Mouse (Mus musculus) urinary bladder, postnatal 36 days (tissue): ENCODE measurements at regions not wholly inside any gene's neighbourhood (a gene's known extent, or its start where the extent isn't known, plus 50 kb on each side); places are given as distances from the start of the nearest gene placed in this dataset.

Source experiments
- DNase-seq, 2 experiments: peaks; one replicate each; pipeline ENCODE4 v3.0.0; 2022; ENCODE audit warnings: low spot score in 2 of 2, mixed read lengths in 1 of 2

- DNase-seq: no peak
These were observed 420.8 kb upstream of the Lcorl start for GRCm38 (mm10) chr5:46278190-46278589.

- DNase-seq: no peak
These were observed 399.3 kb upstream of the Lcorl start for GRCm38 (mm10) chr5:46256730-46257129.

- no peak for DNase-seq
These were observed 396.5 kb upstream of the Lcorl start for GRCm38 (mm10) chr5:46253940-46254339.

- no peak for DNase-seq
These were observed 378.1 kb upstream of the Lcorl start for GRCm38 (mm10) chr5:46235364-46236067.

GRCm38 (mm10) chr5:46232780-46233179, 375.4 kb upstream of the Lcorl start:
- no peak for DNase-seq

GRCm38 (mm10) chr5:46228667-46229066, 371.3 kb upstream of the Lcorl start:
- no peak for DNase-seq

- DNase-seq: no peak
These were observed 355.5 kb upstream of the Lcorl start for GRCm38 (mm10) chr5:46212845-46213468.

GRCm38 (mm10) chr5:46209076-46209475, 351.7 kb upstream of the Lcorl start:
- DNase-seq: no peak

GRCm38 (mm10) chr5:46203744-46204143, 346.3 kb upstream of the Lcorl start:
- no peak for DNase-seq

GRCm38 (mm10) chr5:46202457-46202772, 345.0 kb upstream of the Lcorl start:
- no peak for DNase-seq

- DNase-seq: no peak
These were observed 344.4 kb upstream of the Lcorl start for GRCm38 (mm10) chr5:46201639-46202456.

- DNase-seq: no peak
These were observed 329.5 kb upstream of the Lcorl start for GRCm38 (mm10) chr5:46186908-46187307.

GRCm38 (mm10) chr5:46182157-46182556, 324.7 kb upstream of the Lcorl start:
- DNase-seq: no peak

GRCm38 (mm10) chr5:46172315-46172714, 314.9 kb upstream of the Lcorl start:
- DNase-seq: no peak

GRCm38 (mm10) chr5:46160774-46161173, 303.4 kb upstream of the Lcorl start:
- no peak for DNase-seq

GRCm38 (mm10) chr5:46151973-46152372, 294.6 kb upstream of the Lcorl start:
- DNase-seq: no peak

GRCm38 (mm10) chr5:46150825-46151224, 293.4 kb upstream of the Lcorl start:
- DNase-seq: no peak

GRCm38 (mm10) chr5:46149851-46150615, 292.6 kb upstream of the Lcorl start:
- no peak for DNase-seq

GRCm38 (mm10) chr5:46139024-46139423, 281.6 kb upstream of the Lcorl start:
- DNase-seq: no peak

- DNase-seq: no peak
These were observed 280.3 kb upstream of the Lcorl start for GRCm38 (mm10) chr5:46137695-46138094.

- DNase-seq: no peak
These were observed 250.6 kb upstream of the Lcorl start for GRCm38 (mm10) chr5:46108020-46108419.

- DNase-seq: no peak
These were observed 245.9 kb upstream of the Lcorl start for GRCm38 (mm10) chr5:46103350-46103749.
